Mouse (Mus musculus) heart, embryonic 14.5 days (tissue): Measurements from ENCODE around the gene Midn. TPM values are rescaled to one million over a fixed set of nuclear protein-coding genes. Genes with fewer than 3 reads are reported as not detected.
A peak's percentile ranks its signal among the peaks of the same experiment; 100 is the strongest.
"Not testable (repeated sequence)": the region's sequence is repeated elsewhere in the genome, so short reads cannot be mapped to it uniquely, and the experiment has no call there.

ENCODE experiments used
- ATAC-seq: fragments of 200-750 bp; cut with Nextera tagmentation; 2 replicates; pipeline ENCODE4 v1.8.0; 2017; ENCODE audit warnings: low read depth, moderate TSS enrichment; ENCODE audit not compliant: insufficient number of reproducible peaks, insufficient read depth, low FRiP score
- H3K27ac ChIP-seq, 2 experiments: fragments of 200-500 bp in 1 of 2; fragments of 300-500 bp in 1 of 2; sonication (generic) in 1 of 2; replicated peaks in 1 of 2; 2 replicates each; pipeline ENCODE4 v1.5.1; 2012 to 2014; ENCODE audit warnings: low read depth in 2 of 2, low read length in 2 of 2, control low read depth in 1 of 2, mild to moderate bottlenecking in 1 of 2, mixed read lengths in 1 of 2; ENCODE audit not compliant: control insufficient read depth in 1 of 2, insufficient read depth in 1 of 2
- H3K27me3 ChIP-seq: fragments of 300-500 bp; sonication (generic); 2 replicates; pipeline ENCODE4 v1.6.1; 2014; ENCODE audit warnings: mild to moderate bottlenecking, low read length, control low read depth; ENCODE audit not compliant: control insufficient read depth, insufficient read depth
- H3K36me3 ChIP-seq: fragments of 300-500 bp; sonication (generic); 2 replicates; pipeline ENCODE4 v1.6.1; 2014; ENCODE audit warnings: mild to moderate bottlenecking, control low read depth, low read length, mixed read lengths; ENCODE audit not compliant: control insufficient read depth, insufficient read depth
- H3K4me1 ChIP-seq, 2 experiments: fragments of 200-500 bp in 1 of 2; fragments of 300-500 bp in 1 of 2; sonication (generic) in 1 of 2; 2 replicates each; pipeline ENCODE4 v1.6.1; 2012 to 2014; ENCODE audit warnings: low read length in 2 of 2, control low read depth in 1 of 2, mixed read lengths in 1 of 2; ENCODE audit not compliant: control insufficient read depth in 2 of 2, insufficient read depth in 2 of 2
- H3K4me2 ChIP-seq: fragments of 300-500 bp; sonication (generic); 2 replicates; pipeline ENCODE4 v1.6.1; 2014; ENCODE audit warnings: mild to moderate bottlenecking, low read length
- H3K4me3 ChIP-seq, 2 experiments: fragments of 200-500 bp in 1 of 2; fragments of 300-500 bp in 1 of 2; sonication (generic) in 1 of 2; 2 replicates each; pipeline ENCODE4 v1.5.1; 2012 to 2014; ENCODE audit warnings: low read length in 2 of 2, mild to moderate bottlenecking in 2 of 2, control low read depth in 1 of 2, low read depth in 1 of 2, moderate library complexity in 1 of 2; ENCODE audit not compliant: control insufficient read depth in 1 of 2, insufficient read depth in 1 of 2
- H3K9ac ChIP-seq: fragments of 300-500 bp; sonication (generic); 2 replicates; pipeline ENCODE4 v1.6.1; 2014; ENCODE audit warnings: mild to moderate bottlenecking, low read length
- H3K9me3 ChIP-seq: fragments of 300-500 bp; sonication (generic); 2 replicates; pipeline ENCODE4 v1.6.1; 2016; ENCODE audit warnings: low read length, control low read depth; ENCODE audit not compliant: control insufficient read depth
- WGBS: fragments of 180-500 bp; shearing (Covaris S2); extraction: QIAGEN DNeasy Blood & Tissue Kit; methylation state at CpG from one replicate; pipeline ENCODE4 v1.1.7; 2014; 5-methylcytosine and 5-hydroxymethylcytosine counted together
- polyA plus RNA-seq: library from polyadenylated mRNA; unstranded; fragments of >200 nt; fragmentation: Nextera tagmentation; extraction: Ambion mirVana; gene quantifications from 2 replicates; pipeline ENCODE4 v1.2.1, GENCODE M21; 2014

Gene Midn
- polyA plus RNA-seq, 1 experiment from 2014 or later: 25.8 TPM

DNA sequence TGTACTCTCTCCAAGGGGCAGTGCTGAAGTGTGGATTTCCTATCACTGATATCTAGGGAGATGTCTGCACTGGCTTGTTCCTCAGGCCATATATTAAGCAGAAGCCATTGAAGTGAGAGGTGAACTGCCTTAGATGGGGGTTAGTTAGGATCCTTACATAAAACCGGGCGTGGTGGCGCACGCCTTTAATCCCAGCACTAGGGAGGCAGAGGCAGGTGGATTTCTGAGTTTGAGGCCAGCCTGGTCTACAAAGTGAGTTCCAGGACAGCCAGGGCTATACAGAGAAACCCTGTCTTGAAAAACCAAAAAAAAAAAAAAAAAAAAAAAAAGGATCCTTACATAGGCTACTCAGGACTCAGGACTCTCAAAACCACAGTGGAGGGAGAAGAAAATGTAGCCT, 18.1 kb downstream of the Midn start:
- WGBS: 73% methylated on average over 4 of the region's 4 CpGs
- peak overlapping the region; percentile 67 for H3K9ac ChIP-seq
- H3K36me3 ChIP-seq: peaks cover 20% of the 10 kb centered on the region
- not testable (repeated sequence) for H3K9me3 ChIP-seq, H3K27me3 ChIP-seq, ATAC-seq
- H3K4me1 ChIP-seq: peaks cover 36 to 70% of the 10 kb centered on the region in 2 experiments
- peak overlapping the region in 1 of 2 experiments; percentile 48; a peak in 1 of 4 replicates for H3K4me3 ChIP-seq
- peak overlapping the region; percentile 98 for H3K4me2 ChIP-seq
- H3K27ac ChIP-seq: peak overlapping the region; percentile 80 to 100

DNA sequence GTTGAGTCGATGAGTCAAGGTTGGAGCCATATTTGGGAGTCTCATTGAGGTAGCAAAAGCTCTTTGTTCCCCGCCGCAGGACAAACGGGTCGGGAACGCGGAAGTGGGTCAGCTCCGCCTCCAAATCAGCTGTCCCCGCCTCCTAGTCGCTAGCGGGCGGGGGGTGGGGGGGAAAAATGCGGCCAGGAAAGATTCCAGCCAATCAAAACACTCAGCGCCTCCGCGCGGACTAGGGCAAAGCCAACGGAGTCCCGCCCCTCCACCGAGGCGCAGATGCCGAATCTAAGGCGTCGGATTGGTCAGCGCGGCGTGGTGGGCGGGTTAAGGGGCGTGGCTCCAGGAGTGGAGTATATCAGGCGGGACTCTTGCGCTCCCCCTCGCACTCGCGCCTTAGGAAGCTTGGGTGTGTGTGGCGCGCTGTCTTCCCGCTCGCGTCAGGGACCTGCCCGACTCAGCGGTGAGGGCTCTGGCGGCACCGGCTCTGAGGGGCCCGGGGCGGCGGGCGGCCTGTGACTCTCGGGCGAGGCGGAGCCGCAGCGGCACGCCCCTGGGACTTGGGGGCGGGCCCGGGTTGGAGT, 19.5 kb downstream of the Midn start:
- WGBS: 0% methylated on average over 53 of the region's 55 CpGs
- Histone ChIP-seq H3K9ac (peak overlapping the region; percentile 99), H3K4me1 (peaks cover 31 to 62% of the 10 kb centered on the region in 2 experiments)

DNA sequence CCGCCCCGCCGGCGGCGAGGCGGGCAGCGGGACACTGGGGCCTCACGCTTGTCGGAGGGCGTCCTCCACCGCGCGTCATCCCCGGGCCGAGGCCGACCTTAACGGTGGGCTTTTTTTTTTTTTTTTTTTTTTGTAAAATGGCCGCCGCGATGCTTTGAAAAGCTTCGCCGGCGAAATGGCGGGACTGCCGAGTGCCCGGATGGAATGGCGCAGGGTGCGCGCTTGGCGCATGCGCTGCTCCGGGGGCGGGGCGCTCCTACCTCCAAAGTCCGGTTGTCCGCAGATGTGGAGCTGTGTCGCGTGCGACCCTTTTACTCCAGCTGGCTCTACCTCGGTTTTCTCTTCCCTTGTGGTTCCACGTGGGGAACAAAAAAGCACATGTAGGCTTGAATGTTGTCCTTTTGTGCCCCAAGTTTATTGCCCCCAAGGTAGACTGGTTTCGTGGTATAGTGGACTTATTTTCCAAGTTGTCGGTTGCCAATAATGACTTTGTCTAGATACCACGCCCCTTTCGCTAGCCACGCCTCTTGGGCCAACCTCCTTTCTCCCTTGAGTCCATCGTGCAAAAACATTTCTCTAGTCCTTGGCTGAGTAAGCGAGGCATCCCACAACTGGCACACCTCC, 20.1 kb downstream of the Midn start:
- Histone ChIP-seq H3K4me2 (peak overlapping the region; percentile 95), H3K9ac (peak overlapping the region; percentile 99), H3K27ac (peak overlapping the region; percentile 85 to 100), H3K27me3 (no peaks in the 10 kb centered on the region), H3K9me3 (no peaks in the 10 kb centered on the region), H3K4me3 (peak overlapping the region; percentile 59 to 90), H3K36me3 (peaks cover 33% of the 10 kb centered on the region), H3K4me1 (peaks cover 28 to 60% of the 10 kb centered on the region in 2 experiments)
- ATAC-seq: peak; percentile 51
- under 1% methylated on average over 45 of the region's 48 CpGs for WGBS

More for the DNA sequence above, 19.5 kb downstream of the Midn start:
- H3K4me3 ChIP-seq: peak overlapping the region; percentile 59 to 90
- H3K4me2 ChIP-seq: peak overlapping the region; percentile 95
- peak; percentile 88 for ATAC-seq
- no peaks in the 10 kb centered on the region for H3K9me3 ChIP-seq
- peaks cover 33% of the 10 kb centered on the region for H3K36me3 ChIP-seq
- peak overlapping the region; percentile 85 to 100 for H3K27ac ChIP-seq
- H3K27me3 ChIP-seq: no peaks in the 10 kb centered on the region

DNA sequence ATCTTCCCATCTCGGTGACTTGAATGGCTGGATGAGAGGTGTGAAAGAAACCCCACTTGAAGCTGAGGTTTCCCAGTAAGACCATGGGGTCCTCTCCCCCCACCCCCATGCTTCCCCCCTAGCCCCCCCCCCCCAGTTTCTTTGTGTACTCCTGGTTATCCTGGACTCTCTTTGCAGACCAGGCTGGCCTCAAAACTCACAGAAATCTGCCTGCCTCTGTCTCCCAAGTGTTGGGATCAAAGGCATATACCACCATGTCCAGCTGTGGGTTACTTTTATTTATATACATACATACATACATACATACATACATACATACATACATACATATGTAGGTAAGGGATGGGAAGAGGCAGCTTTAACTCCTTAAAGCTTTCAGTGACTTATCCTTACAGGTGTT, 21.0 kb downstream of the Midn start:
- H3K4me2 ChIP-seq: peak overlapping the region; percentile 95
- H3K9me3 ChIP-seq: no peaks in the 10 kb centered on the region
- H3K27ac ChIP-seq: peak overlapping the region in 1 of 2 experiments; percentile 100; a peak in 1 of 4 replicates
- WGBS: 61% methylated on average over 1 of the region's 1 CpGs
- no peaks in the 10 kb centered on the region for H3K27me3 ChIP-seq
- H3K4me3 ChIP-seq: peak overlapping the region; percentile 59 to 90; a peak in 3 of 4 replicates
- H3K9ac ChIP-seq: peak overlapping the region; percentile 99
- H3K4me1 ChIP-seq: peaks cover 25 to 57% of the 10 kb centered on the region in 2 experiments
- ATAC-seq: no peak
- peaks cover 33% of the 10 kb centered on the region for H3K36me3 ChIP-seq

DNA sequence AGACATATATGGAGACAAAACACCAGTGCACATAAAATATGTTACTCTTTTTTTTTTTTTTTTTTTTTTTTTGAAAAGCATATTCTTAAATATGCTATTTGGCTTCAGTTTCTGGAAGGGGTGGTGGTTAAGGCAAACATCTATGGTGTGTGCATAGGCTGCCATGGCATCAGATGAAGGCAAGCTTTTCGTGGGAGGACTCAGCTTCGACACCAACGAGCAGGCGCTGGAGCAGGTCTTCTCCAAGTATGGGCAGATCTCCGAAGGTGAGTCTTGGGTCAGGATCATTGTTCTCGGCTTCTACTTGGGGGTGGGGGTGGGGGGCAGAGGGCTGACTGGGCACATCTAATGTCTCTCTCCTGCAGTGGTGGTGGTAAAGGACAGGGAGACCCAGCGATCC, 21.6 kb downstream of the Midn start:
- peaks cover 21 to 51% of the 10 kb centered on the region in 2 experiments for H3K4me1 ChIP-seq

DNA sequence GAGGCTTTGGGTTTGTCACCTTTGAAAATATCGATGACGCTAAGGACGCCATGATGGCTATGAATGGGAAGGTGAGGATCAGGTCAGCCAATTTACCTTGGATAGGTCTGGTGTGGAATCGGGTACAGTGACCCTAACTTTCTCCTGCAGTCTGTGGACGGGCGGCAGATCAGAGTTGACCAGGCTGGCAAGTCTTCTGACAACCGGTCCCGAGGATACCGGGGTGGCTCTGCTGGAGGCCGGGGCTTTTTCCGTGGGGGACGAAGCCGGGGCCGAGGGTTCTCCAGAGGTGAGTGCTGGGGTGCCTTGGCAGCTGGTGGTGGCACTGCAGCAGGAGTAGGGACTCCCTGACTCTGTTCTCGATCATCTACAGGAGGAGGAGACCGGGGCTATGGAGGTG, 22.0 kb downstream of the Midn start:
- no peak for ATAC-seq
- H3K4me1 ChIP-seq: peaks cover 19 to 49% of the 10 kb centered on the region in 2 experiments

More for the DNA sequence above, 21.6 kb downstream of the Midn start:
- ATAC-seq: no peak
- Histone ChIP-seq H3K9ac (peak overlapping the region; percentile 25; the same call in 1 of the 2 replicates), H3K36me3 (peaks cover 33% of the 10 kb centered on the region), H3K9me3 (no peaks in the 10 kb centered on the region), H3K4me2 (no peak overlapping the region), H3K27me3 (no peaks in the 10 kb centered on the region), H3K4me3 (no peak overlapping the region), H3K27ac (no peak overlapping the region)
- 92% methylated on average over 7 of the region's 7 CpGs for whole genome bisulfite sequencing

DNA sequence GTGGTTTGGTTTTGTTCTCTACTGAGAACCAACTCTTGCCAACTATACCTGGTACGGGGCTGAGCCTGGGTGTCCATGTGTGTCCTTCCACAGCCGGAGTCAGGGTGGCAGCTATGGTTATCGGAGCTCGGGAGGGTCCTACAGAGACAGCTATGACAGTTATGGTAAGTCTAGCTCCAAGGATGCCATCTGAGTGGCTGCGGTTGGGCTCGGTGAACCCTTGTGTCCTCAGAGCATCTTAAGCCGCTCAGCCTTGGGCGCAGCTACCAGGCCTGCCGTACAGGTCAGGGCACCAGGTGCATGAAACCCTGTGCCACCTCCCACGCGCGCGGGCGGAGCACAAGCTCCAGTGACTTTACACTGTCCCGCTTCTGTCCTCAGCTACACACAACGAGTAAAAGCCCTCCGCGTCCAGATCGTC, 22.5 kb downstream of the Midn start:
- H3K36me3 ChIP-seq: peaks cover 33% of the 10 kb centered on the region
- no peak for ATAC-seq
- no peak overlapping the region for H3K4me2 ChIP-seq
- peaks cover 15 to 44% of the 10 kb centered on the region in 2 experiments for H3K4me1 ChIP-seq
- H3K27me3 ChIP-seq: no peaks in the 10 kb centered on the region
- no peak overlapping the region for H3K27ac ChIP-seq
- WGBS: 95% methylated on average over 19 of the region's 19 CpGs
- H3K9me3 ChIP-seq: no peaks in the 10 kb centered on the region
- H3K4me3 ChIP-seq: no peak overlapping the region
- H3K9ac ChIP-seq: no peak overlapping the region

More for the DNA sequence above, 22.0 kb downstream of the Midn start:
- Histone ChIP-seq H3K27me3 (no peaks in the 10 kb centered on the region), H3K27ac (no peak overlapping the region), H3K4me3 (no peak overlapping the region), H3K9me3 (no peaks in the 10 kb centered on the region), H3K36me3 (peaks cover 33% of the 10 kb centered on the region), H3K4me2 (no peak overlapping the region), H3K9ac (no peak overlapping the region; the same call in 1 of the 2 replicates)
- WGBS: 98% methylated on average over 16 of the region's 16 CpGs
